ENCODE assay signal across 10 mouse cellular contexts in the genomic region with DNA sequence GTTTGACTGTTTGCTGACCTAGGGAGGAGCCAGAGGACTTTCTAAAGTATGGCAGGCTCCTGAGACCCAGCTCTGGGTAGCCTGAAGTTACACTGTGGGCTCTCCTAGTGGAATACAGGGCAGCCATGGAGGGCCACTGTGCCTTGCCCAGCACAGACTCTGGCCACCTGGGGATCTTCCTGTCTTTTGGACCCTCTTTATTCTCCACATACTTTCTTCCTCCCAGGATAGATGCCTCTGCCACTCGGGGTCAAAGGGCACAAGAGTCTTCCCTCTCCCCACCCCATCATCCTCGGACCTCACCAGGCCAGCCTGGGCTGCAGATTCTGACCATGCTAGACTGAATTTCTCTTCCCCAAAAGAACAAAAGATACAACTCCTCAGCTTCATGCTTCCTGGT. TPM values are rescaled to one million over a fixed set of nuclear protein-coding genes. Genes with fewer than 3 reads are reported as not detected.
DNase-seq lines count a peak whose midpoint lies in the region; ATAC-seq and TF ChIP-seq lines count a peak whose summit lies in the region.
"Had no signal": no experiment of that assay in that cellular context is flagged by ENCODE, and none has a peak within 500 bp of the region (broad histone marks: within the 10 kb centered on the region; RNA-seq: fewer than 3 reads in every experiment).

No protein-coding gene starts in this region.

- no peak for TF ChIP-seq POLR2A in thymus, adult 2 months (IDR thresholded peaks at IDR 0.05; ENCODE audit: control insufficient read depth, extremely low read depth, insufficient read depth, low read length, poor library complexity)

- H3K4me3 ChIP-seq in heart, embryonic 10.5 days, result peak overlapping the region; percentile 79
- H3K4me3 ChIP-seq in embryonic facial prominence, embryonic 15.5 days (replicated peaks), result peak overlapping the region; percentile 69
- H3K4me3 ChIP-seq in intestine, embryonic 15.5 days (replicated peaks), result peak overlapping the region; percentile 96
- H3K4me3 ChIP-seq in midbrain, embryonic 16.5 days (ENCODE audit: low read depth, low read length), result no peak overlapping the region
- no peak overlapping the region for H3K4me3 ChIP-seq in thymus, adult 2 months (ENCODE audit: control insufficient read depth, insufficient read depth, low read length)

- no peak overlapping the region for H3K9ac ChIP-seq in embryonic facial prominence, embryonic 15.5 days
- peak overlapping the region; percentile 100 for H3K9ac ChIP-seq in intestine, embryonic 15.5 days
- H3K9ac ChIP-seq in midbrain, embryonic 16.5 days (ENCODE audit: low read depth, low read length), result no peak overlapping the region

- H3K9me3 ChIP-seq in heart, embryonic 10.5 days, result no peaks in the 10 kb centered on the region
- H3K9me3 ChIP-seq in embryonic facial prominence, embryonic 15.5 days (replicated peaks), result no peaks in the 10 kb centered on the region
- H3K9me3 ChIP-seq in intestine, embryonic 15.5 days, result no peaks in the 10 kb centered on the region
- no peaks in the 10 kb centered on the region for H3K9me3 ChIP-seq in midbrain, embryonic 16.5 days (replicated peaks; ENCODE audit: control insufficient read depth, low read length, poor library complexity, severe bottlenecking)

- peaks cover 38% of the 10 kb centered on the region for H3K36me3 ChIP-seq in heart, embryonic 10.5 days
- H3K36me3 ChIP-seq in embryonic facial prominence, embryonic 15.5 days, result no peaks in the 10 kb centered on the region
- H3K36me3 ChIP-seq in intestine, embryonic 15.5 days, result peaks cover 15% of the 10 kb centered on the region
- H3K36me3 ChIP-seq in midbrain, embryonic 16.5 days (ENCODE audit: control insufficient read depth, insufficient read depth, low read length), result no peaks in the 10 kb centered on the region
- no peaks in the 10 kb centered on the region for H3K36me3 ChIP-seq in thymus, adult 2 months (ENCODE audit: control insufficient read depth, insufficient read depth, low read length)

- TF ChIP-seq CTCF in thymus, adult 2 months (IDR thresholded peaks at IDR 0.05; ENCODE audit: borderline replicate concordance, control insufficient read depth, extremely low read depth, insufficient read depth, low read length, poor library complexity), result no peak

- peaks cover 75% of the 10 kb centered on the region for H3K4me1 ChIP-seq in heart, embryonic 10.5 days
- peaks cover 33% of the 10 kb centered on the region for H3K4me1 ChIP-seq in embryonic facial prominence, embryonic 15.5 days
- peaks cover 60% of the 10 kb centered on the region for H3K4me1 ChIP-seq in intestine, embryonic 15.5 days (replicated peaks)
- H3K4me1 ChIP-seq in midbrain, embryonic 16.5 days (ENCODE audit: control insufficient read depth, insufficient read depth, low read length), result peaks cover 25% of the 10 kb centered on the region
- peaks cover 10% of the 10 kb centered on the region for H3K4me1 ChIP-seq in thymus, adult 2 months (replicated peaks; ENCODE audit: control insufficient read depth, insufficient read depth, low read length)

- peak overlapping the region; percentile 92 for H3K4me2 ChIP-seq in embryonic facial prominence, embryonic 15.5 days (replicated peaks)
- peak overlapping the region; percentile 90 for H3K4me2 ChIP-seq in intestine, embryonic 15.5 days (replicated peaks)
- peak overlapping the region; percentile 93; the same call in 1 of the 2 replicates for H3K4me2 ChIP-seq in midbrain, embryonic 16.5 days (ENCODE audit: low read length)

- 22% methylated on average over 2 of the region's 2 CpGs for WGBS in heart, embryonic 10.5 days
- 15% methylated on average over 2 of the region's 2 CpGs for WGBS in embryonic facial prominence, embryonic 15.5 days
- 16% methylated on average over 2 of the region's 2 CpGs for WGBS in intestine, embryonic 15.5 days
- WGBS in midbrain, embryonic 16.5 days, result 43% methylated on average over 2 of the region's 2 CpGs
- 85% methylated on average over 2 of the region's 2 CpGs for WGBS in thymus, adult 2 months

- no peak for DNase-seq in heart, embryonic 10.5 days (ENCODE audit: low spot score)
- DNase-seq in heart, postnatal 14 days, result no peak
- no peak for DNase-seq in thymus, adult 2 months
- DNase-seq in right cerebral cortex, adult 18-20 months, result no peak
- no peak for DNase-seq in left cerebral cortex, postnatal 10 days (ENCODE audit: extremely low spot score in 1 of 2, low spot score in 2 of 2)
- DNase-seq: embryo, embryonic 11 days; kidney, adult 2 months had no signal

- no peak for ATAC-seq in embryonic facial prominence, embryonic 15.5 days (ENCODE audit: insufficient number of reproducible peaks, low FRiP score, low TSS enrichment, low read depth)
- no peak for ATAC-seq in intestine, embryonic 15.5 days
- no peak for ATAC-seq in midbrain, embryonic 16.5 days

- H3K27ac ChIP-seq in heart, embryonic 10.5 days, result peak overlapping the region; percentile 96
- no peak overlapping the region for H3K27ac ChIP-seq in embryonic facial prominence, embryonic 15.5 days (replicated peaks)
- peak overlapping the region; percentile 89 for H3K27ac ChIP-seq in intestine, embryonic 15.5 days
- no peak overlapping the region for H3K27ac ChIP-seq in midbrain, embryonic 16.5 days (ENCODE audit: low read length)
- no peak overlapping the region for H3K27ac ChIP-seq in thymus, adult 2 months (ENCODE audit: control insufficient read depth, insufficient read depth, low read length)

- intact Hi-C loops in heart, postnatal 14 days (cut with DNase I), result no loop called here
- intact Hi-C loops in left cerebral cortex, postnatal 10 days (cut with DNase I), result no loop called here

- H3K27me3 ChIP-seq in heart, embryonic 10.5 days (ENCODE audit: insufficient read depth, poor library complexity, severe bottlenecking), result no peaks in the 10 kb centered on the region
- H3K27me3 ChIP-seq in embryonic facial prominence, embryonic 15.5 days, result peaks cover 40% of the 10 kb centered on the region
- H3K27me3 ChIP-seq in intestine, embryonic 15.5 days (replicated peaks), result no peaks in the 10 kb centered on the region
- H3K27me3 ChIP-seq in midbrain, embryonic 16.5 days (ENCODE audit: control insufficient read depth, insufficient read depth, low read depth, low read length), result peaks cover 40% of the 10 kb centered on the region
- H3K27me3 ChIP-seq in thymus, adult 2 months (ENCODE audit: control insufficient read depth, insufficient read depth, low read length), result peaks cover 9% of the 10 kb centered on the region

RNA-seq across cellular contexts. Expression of a gene that starts 3.1 kb away (rescaled TPM):
- polyA plus RNA-seq in heart, embryonic 10.5 days (2016; fragmentation: Nextera tagmentation; extraction: Ambion mirVana), result 13.8 and 27.4 TPM in 2 replicates
- total RNA-seq in heart, postnatal 14 days (2021), result 10 to 100 TPM; 34.7 to 37.8 TPM
- 8.6 and 10.3 TPM in 2 replicates for polyA plus RNA-seq in embryonic facial prominence, embryonic 15.5 days (2015; fragmentation: Nextera tagmentation; extraction: Ambion mirVana)
- 26.9 and 28.4 TPM in 2 replicates for polyA plus RNA-seq in intestine, embryonic 15.5 days (2015; fragmentation: Nextera tagmentation; extraction: Ambion mirVana)
- polyA plus RNA-seq in midbrain, embryonic 16.5 days (2015; fragmentation: Nextera tagmentation; extraction: Ambion mirVana), result 3.9 and 4.3 TPM in 2 replicates
- polyA plus RNA-seq in thymus, adult 2 months (2012; rRNA removed), result 37.5 and 50.8 TPM in 2 replicates
- total RNA-seq in left cerebral cortex, postnatal 10 days (2021), result 10 to 100 TPM; 16.7 to 19.8 TPM

Comparison
In these comparisons a context has a peak if more than half of its experiments do, and no peak if none do; other contexts are left out.
1. H3K27ac ChIP-seq: peak in heart, embryonic 10.5 days (single experiment) and intestine, embryonic 15.5 days (single experiment); none in embryonic facial prominence, embryonic 15.5 days (single experiment), midbrain, embryonic 16.5 days (single experiment) and thymus, adult 2 months (single experiment).
2. H3K4me3 ChIP-seq: peak in heart, embryonic 10.5 days (single experiment), embryonic facial prominence, embryonic 15.5 days (single experiment) and intestine, embryonic 15.5 days (single experiment); none in midbrain, embryonic 16.5 days (single experiment) and thymus, adult 2 months (single experiment).
3. Peak in every context shown above with its lines, with median percentiles within 50 percentile points of each other: H3K4me2 ChIP-seq.